Mouse (Mus musculus) embryonic fibroblast, embryonic 13.5 days (primary cell): ENCODE results near the gene Hoxb6.

Source experiments
- CTCF ChIP-seq: IDR thresholded peaks from 2 replicates; pipeline ENCODE4 v1.5.1; 2011; ENCODE audit warnings: mild to moderate bottlenecking, control low read depth, low read length, moderate library complexity, borderline replicate concordance; ENCODE audit not compliant: insufficient read depth
- POLR2A ChIP-seq: IDR thresholded peaks from 2 replicates; pipeline ENCODE4 v1.6.1; 2011; ENCODE audit warnings: low read depth, mild to moderate bottlenecking, control low read depth, low read length, moderate library complexity

DNA sequence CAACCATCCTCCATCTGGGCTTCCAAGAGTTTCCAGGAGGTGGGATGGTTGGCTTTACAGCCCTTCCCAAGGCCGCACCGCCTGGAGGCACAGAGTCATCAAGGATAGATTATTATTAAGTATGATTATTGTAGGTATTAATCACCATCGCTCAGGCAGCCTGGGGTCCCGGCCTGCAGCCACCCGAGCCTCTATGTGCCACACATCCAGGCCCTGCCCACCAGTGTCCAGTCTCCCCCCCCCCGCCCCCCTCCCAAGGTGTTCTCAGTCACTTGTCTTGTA is 52.5 kb downstream of the Hoxb6 start:
- TF ChIP-seq CTCF (no peak), POLR2A (no peak)
